Mouse (Mus musculus) common myeloid progenitor, adult 5-6 weeks (primary cell): ENCODE results near the gene 1700018B08Rik. TPM values are rescaled to one million over a fixed set of nuclear protein-coding genes. Genes with fewer than 3 reads are reported as not detected.
A peak's percentile ranks its signal among the peaks of the same experiment; 100 is the strongest.

Experiments
- ATAC-seq: replicated peaks from 2 replicates; pipeline ENCODE4 v1.8.0; 2016; ENCODE audit warnings: low read depth, mild to moderate bottlenecking, moderate TSS enrichment, inconsistent platforms; ENCODE audit not compliant: poor library complexity, severe bottlenecking
- total RNA-seq: library from RNA; stranded (forward); fragments of 200-1000, 187-1606 nt; gene quantifications from 2 replicates; pipeline ENCODE4 v1.2.3, GENCODE M21; 2017

Gene 1700018B08Rik
- not detected in 2 replicates for total RNA-seq

GRCm38 (mm10) chr8:121544276-121544785, at the start of gene 1700018B08Rik:
TSS of gene 1700018B08Rik (minus strand) at chr8:121544320.
- ATAC-seq: no peak

- ATAC-seq: no peak
Measured at GRCm38 (mm10) chr8:121593293-121593692, 49.2 kb upstream of the 1700018B08Rik start.

GRCm38 (mm10) chr8:121591178-121592066, 47.3 kb upstream of the 1700018B08Rik start:
- ATAC-seq: peak; percentile 69

GRCm38 (mm10) chr8:121590203-121591177, 46.4 kb upstream of the 1700018B08Rik start, which contains the start of gene Map1lc3b:
TSS of gene Map1lc3b (plus strand) at chr8:121590361.
- peak; percentile 55 for ATAC-seq

- ATAC-seq: no peak
Measured at GRCm38 (mm10) chr8:121589205-121589726, 45.1 kb upstream of the 1700018B08Rik start.

GRCm38 (mm10) chr8:121588750-121589149, 44.6 kb upstream of the 1700018B08Rik start:
- ATAC-seq: no peak

GRCm38 (mm10) chr8:121585159-121585825, 41.2 kb upstream of the 1700018B08Rik start:
- peak; percentile 91 for ATAC-seq

GRCm38 (mm10) chr8:121584730-121585129, 40.6 kb upstream of the 1700018B08Rik start:
- ATAC-seq: no peak

- ATAC-seq: no peak
Measured at GRCm38 (mm10) chr8:121583653-121584052, 39.5 kb upstream of the 1700018B08Rik start.

- ATAC-seq: no peak
Measured at GRCm38 (mm10) chr8:121580465-121580864, 36.3 kb upstream of the 1700018B08Rik start.

GRCm38 (mm10) chr8:121578676-121579451, 34.7 kb upstream of the 1700018B08Rik start, which contains the start of gene Fbxo31:
TSS of gene Fbxo31 (minus strand) at chr8:121578806.
- ATAC-seq: peak; percentile 77

GRCm38 (mm10) chr8:121577751-121578675, 33.9 kb upstream of the 1700018B08Rik start:
- peak; percentile 15 for ATAC-seq

- no peak for ATAC-seq
Measured at GRCm38 (mm10) chr8:121575661-121576060, 31.5 kb upstream of the 1700018B08Rik start.

GRCm38 (mm10) chr8:121573275-121573674, 29.2 kb upstream of the 1700018B08Rik start:
- peak; percentile 46 for ATAC-seq

GRCm38 (mm10) chr8:121572121-121572520, 28.0 kb upstream of the 1700018B08Rik start:
- ATAC-seq: no peak

GRCm38 (mm10) chr8:121570801-121571200, 26.7 kb upstream of the 1700018B08Rik start:
- no peak for ATAC-seq

GRCm38 (mm10) chr8:121570335-121570734, 26.2 kb upstream of the 1700018B08Rik start:
- peak; percentile 82 for ATAC-seq
